Mouse (Mus musculus) erythroblast, embryonic 14.5 days (primary cell): ENCODE data around the gene Lrrfip1.

ENCODE experiments used
- GATA1 ChIP-seq: IDR thresholded peaks from 2 replicates; pipeline ENCODE4 v1.6.1; 2012; ENCODE audit warnings: low read length, inconsistent platforms, mixed read lengths
- TAL1 ChIP-seq: IDR thresholded peaks from 3 replicates; pipeline ENCODE4 v1.6.1; 2012; ENCODE audit warnings: low read length, inconsistent platforms, mixed read lengths

DNA sequence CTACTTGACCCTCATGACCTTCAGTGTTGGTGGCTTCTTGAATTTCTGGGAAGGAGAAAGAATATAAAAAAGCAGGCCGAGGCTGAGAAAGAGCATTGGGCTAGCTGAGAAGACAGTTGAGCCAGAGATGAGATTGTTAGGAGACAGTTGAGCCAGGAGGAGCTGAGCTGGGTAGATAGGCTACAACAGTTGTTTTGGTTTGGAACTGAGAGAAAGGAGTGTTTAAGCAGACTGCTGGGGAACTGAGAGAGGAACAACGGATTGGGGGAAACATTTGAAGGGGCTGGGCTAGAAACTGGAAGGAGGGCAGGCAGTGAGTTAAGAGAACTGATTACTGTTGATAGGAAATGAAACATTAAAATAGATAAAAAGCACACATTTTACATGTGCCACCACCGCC, 177.5 kb downstream of the Lrrfip1 start:
- TF ChIP-seq TAL1 (no peak), GATA1 (no peak)
